Mouse (Mus musculus): ENCODE measurements at regions not wholly inside any gene's neighbourhood (a gene's known extent, or its start where the extent isn't known, plus 50 kb on each side); places are given as distances from the start of the nearest gene placed in this dataset.

DNA sequence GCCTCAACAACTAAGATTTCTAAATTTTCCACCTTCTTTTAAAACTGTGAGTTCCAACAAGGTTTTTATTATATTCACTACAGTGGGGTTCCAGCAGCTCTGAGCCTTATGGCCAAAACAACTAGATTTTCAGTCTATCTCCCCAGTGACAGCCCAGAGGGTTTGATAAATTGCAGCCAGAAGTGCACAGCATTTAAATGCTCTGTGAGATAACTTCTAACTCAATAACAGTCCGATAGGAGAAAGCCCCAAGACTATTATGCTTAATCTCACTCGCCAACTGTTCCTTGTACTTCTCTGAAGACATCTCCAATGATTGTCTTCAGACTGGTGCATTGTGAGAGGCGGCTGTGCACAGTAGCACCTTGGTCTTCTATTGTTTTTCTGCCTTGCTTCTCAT lies 2774.5 kb upstream of the Gm7489 start:
- Histone ChIP-seq H3K9me3 (ENCODE audit: control insufficient read depth, low read length) (no peaks in the 10 kb centered on the region), H3K27ac (ENCODE audit: low read depth, low read length) (no peak overlapping the region), H3K4me3 (ENCODE audit: low read length) (no peak overlapping the region), H3K4me1 (ENCODE audit: control insufficient read depth, insufficient read depth, low read length) (no peaks in the 10 kb centered on the region), H3K27me3 (ENCODE audit: control insufficient read depth, insufficient read depth, low read length) (no peaks in the 10 kb centered on the region), H3K36me3 (ENCODE audit: control insufficient read depth, insufficient read depth, low read length) (no peaks in the 10 kb centered on the region), H3K4me2 (replicated peaks; ENCODE audit: low read depth, low read length) (no peak overlapping the region), H3K9ac (ENCODE audit: low read depth, low read length) (no peak overlapping the region)
- ATAC-seq (ENCODE audit: low FRiP score, low TSS enrichment), result no peak
- 84% methylated on average over 3 of the region's 3 CpGs for WGBS

DNA sequence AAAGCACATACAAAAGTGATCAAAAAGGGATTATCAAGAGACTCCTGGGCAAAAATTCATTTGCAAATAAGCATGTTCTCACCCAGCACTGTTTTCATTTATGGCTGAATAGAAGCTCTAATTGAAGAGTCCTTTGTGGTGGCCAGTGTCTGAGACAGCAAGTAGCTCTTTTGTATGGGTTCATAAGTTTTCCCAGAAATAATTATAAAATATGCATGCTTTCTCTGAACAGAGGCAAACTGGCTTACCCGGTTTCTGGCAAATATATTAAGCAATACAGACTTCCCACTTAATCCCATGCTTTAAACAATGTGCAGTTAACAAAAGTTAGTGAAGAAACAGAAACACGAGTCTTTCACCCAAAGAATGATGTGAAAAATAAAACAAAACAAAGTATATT lies 2758.8 kb upstream of the Gm7489 start:
- no peaks in the 10 kb centered on the region for H3K27me3 ChIP-seq (ENCODE audit: control insufficient read depth, insufficient read depth, low read length)
- 77% methylated on average over 2 of the region's 2 CpGs for WGBS
- no peak overlapping the region for H3K27ac ChIP-seq (ENCODE audit: low read depth, low read length)
- no peak overlapping the region for H3K4me3 ChIP-seq (ENCODE audit: low read length)
- no peak overlapping the region for H3K9ac ChIP-seq (ENCODE audit: low read depth, low read length)
- no peaks in the 10 kb centered on the region for H3K4me1 ChIP-seq (ENCODE audit: control insufficient read depth, insufficient read depth, low read length)
- H3K36me3 ChIP-seq (ENCODE audit: control insufficient read depth, insufficient read depth, low read length), result no peaks in the 10 kb centered on the region
- H3K9me3 ChIP-seq (ENCODE audit: control insufficient read depth, low read length), result no peaks in the 10 kb centered on the region
- no peak overlapping the region for H3K4me2 ChIP-seq (replicated peaks; ENCODE audit: low read depth, low read length)
- ATAC-seq (ENCODE audit: low FRiP score, low TSS enrichment), result no peak

DNA sequence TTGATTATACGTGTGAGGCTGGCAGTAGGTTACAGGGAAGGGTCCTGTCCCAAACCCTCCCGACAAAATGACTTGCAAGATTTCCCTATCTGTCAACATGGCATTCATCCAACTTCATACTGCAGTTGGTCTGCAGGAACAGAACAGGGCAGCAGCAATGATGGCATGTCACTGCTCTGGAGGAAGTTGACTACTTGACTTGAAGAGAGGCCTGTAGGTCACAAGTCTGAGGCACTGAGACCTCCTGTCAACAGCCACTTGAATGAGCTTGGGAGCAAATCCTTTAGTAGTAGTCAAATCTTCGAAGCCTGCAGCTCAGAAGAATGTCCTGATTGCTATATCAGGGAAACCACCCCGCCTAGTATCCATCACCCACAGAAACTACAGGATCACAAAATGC lies 2753.7 kb upstream of the Gm7489 start:
- H3K36me3 ChIP-seq (ENCODE audit: control insufficient read depth, insufficient read depth, low read length), result no peaks in the 10 kb centered on the region
- no peak overlapping the region for H3K9ac ChIP-seq (ENCODE audit: low read depth, low read length)
- no peak overlapping the region for H3K4me3 ChIP-seq (ENCODE audit: low read length)
- no peak overlapping the region for H3K4me2 ChIP-seq (replicated peaks; ENCODE audit: low read depth, low read length)
- ATAC-seq (ENCODE audit: low FRiP score, low TSS enrichment), result no peak
- 73% methylated on average over 4 of the region's 4 CpGs for WGBS
- H3K4me1 ChIP-seq (ENCODE audit: control insufficient read depth, insufficient read depth, low read length), result no peaks in the 10 kb centered on the region
- no peak overlapping the region for H3K27ac ChIP-seq (ENCODE audit: low read depth, low read length)
- no peaks in the 10 kb centered on the region for H3K27me3 ChIP-seq (ENCODE audit: control insufficient read depth, insufficient read depth, low read length)
- no peaks in the 10 kb centered on the region for H3K9me3 ChIP-seq (ENCODE audit: control insufficient read depth, low read length)

DNA sequence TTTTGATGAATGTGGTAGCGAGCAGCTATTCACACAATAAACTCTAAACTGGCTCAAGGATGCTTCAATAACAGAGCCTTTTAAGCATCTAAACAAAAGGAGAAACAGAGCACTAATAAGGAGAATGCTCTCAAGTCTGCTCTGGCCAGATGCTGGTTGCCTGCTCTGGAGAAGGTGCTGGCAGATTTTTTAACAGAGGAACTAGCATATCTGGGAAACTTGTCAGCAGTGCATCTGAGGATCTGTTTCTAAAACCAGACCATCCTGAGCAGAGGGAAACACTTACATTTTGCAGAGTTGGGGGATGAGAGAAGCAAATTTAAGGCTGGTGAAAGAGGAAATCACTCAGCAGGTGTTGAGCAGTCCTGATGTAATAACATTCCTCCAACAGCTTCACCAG lies 2748.6 kb upstream of the Gm7489 start:
- Histone ChIP-seq H3K4me2 (replicated peaks; ENCODE audit: low read depth, low read length) (no peak overlapping the region), H3K36me3 (ENCODE audit: control insufficient read depth, insufficient read depth, low read length) (no peaks in the 10 kb centered on the region), H3K9ac (ENCODE audit: low read depth, low read length) (no peak overlapping the region), H3K9me3 (ENCODE audit: control insufficient read depth, low read length) (no peaks in the 10 kb centered on the region), H3K4me1 (ENCODE audit: control insufficient read depth, insufficient read depth, low read length) (no peaks in the 10 kb centered on the region), H3K4me3 (ENCODE audit: low read length) (no peak overlapping the region), H3K27me3 (ENCODE audit: control insufficient read depth, insufficient read depth, low read length) (no peaks in the 10 kb centered on the region), H3K27ac (ENCODE audit: low read depth, low read length) (no peak overlapping the region)
- WGBS, result 65% methylated on average over 1 of the region's 1 CpGs
- no peak for ATAC-seq (ENCODE audit: low FRiP score, low TSS enrichment)

DNA sequence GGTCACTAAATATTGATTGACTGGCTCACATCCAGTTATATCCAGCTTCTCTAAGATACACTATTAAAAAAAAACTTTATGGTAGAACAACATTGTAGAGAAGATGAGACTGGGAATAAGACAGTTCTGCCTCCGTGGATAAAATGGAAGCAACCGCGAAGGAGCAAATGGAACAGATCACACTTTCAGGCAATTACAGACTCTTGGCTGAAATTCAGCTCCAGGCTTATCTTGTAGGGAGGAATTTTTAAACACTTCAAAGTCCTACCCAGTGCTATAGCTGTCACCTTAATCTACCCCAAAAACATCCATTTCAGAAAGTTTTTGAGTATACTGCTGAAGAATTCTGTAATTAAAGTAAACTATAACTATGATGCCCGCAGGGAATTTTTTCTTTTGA lies 2745.2 kb upstream of the Gm7489 start:
- H3K4me3 ChIP-seq (ENCODE audit: low read length), result no peak overlapping the region

DNA sequence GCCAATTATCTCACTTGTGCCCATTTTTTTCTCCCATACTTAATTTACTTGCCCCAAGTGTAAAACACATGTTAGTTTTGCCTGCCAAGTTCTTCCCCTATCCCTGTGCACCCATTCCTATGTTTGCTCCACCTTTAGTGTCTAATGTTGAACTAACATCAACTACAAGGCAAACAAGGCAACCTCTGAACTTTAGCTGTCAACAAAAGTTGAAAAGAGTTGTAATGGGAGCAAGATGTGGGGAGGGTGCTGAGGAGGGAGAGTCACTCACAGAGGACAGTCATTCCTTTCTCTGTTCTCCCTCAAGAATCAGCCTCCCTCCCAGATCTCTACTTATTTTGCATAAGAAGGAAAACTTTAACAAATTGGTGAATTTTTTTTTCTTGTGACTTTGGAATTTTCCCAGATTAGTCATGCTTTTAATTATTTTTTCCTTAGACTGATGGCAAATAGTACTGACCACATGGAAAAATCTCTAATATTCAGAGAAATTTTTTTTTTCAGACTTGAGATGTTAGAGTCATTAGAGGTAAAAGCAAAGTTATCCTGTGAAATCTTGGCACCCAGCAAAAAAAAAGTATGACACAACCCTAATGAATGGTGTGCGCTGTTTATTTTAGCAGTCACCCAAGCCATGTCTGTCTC lies 2710.6 kb upstream of the Gm7489 start:
- WGBS, result 94% methylated on average over 1 of the region's 1 CpGs
- ATAC-seq (ENCODE audit: low FRiP score, low TSS enrichment), result no peak

More for the DNA sequence above, 2745.2 kb upstream of the Gm7489 start:
- Histone ChIP-seq H3K9me3 (ENCODE audit: control insufficient read depth, low read length) (no peaks in the 10 kb centered on the region), H3K4me1 (ENCODE audit: control insufficient read depth, insufficient read depth, low read length) (no peaks in the 10 kb centered on the region), H3K27ac (ENCODE audit: low read depth, low read length) (no peak overlapping the region), H3K9ac (ENCODE audit: low read depth, low read length) (no peak overlapping the region), H3K4me2 (replicated peaks; ENCODE audit: low read depth, low read length) (no peak overlapping the region), H3K27me3 (ENCODE audit: control insufficient read depth, insufficient read depth, low read length) (no peaks in the 10 kb centered on the region), H3K36me3 (ENCODE audit: control insufficient read depth, insufficient read depth, low read length) (no peaks in the 10 kb centered on the region)
- ATAC-seq (ENCODE audit: low FRiP score, low TSS enrichment), result no peak
- 62% methylated on average over 4 of the region's 4 CpGs for WGBS

DNA sequence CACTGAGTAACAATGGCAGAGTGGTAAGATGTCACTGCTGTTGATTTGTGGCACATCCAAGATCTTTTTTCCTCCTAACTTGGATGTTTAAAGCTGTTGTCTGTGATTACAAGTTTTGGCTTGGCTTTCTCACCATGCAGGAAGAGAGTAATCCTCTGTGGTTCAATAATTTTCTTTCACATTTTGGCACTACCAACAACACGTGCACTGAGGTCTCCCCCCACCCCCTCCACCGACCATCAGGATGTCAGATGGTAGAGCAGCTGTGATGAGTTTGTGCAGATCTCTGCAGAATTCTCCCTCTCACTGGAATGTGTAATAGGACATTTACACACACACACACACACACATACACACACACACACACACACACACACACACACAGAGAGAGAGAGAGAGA lies 2708.2 kb upstream of the Gm7489 start:
- H3K27me3 ChIP-seq (ENCODE audit: control insufficient read depth, insufficient read depth, low read length), result no peaks in the 10 kb centered on the region
- no peak for ATAC-seq (ENCODE audit: low FRiP score, low TSS enrichment)
- WGBS, result 71% methylated on average over 2 of the region's 2 CpGs

More for the DNA sequence above, 2710.6 kb upstream of the Gm7489 start:
- Histone ChIP-seq H3K27me3 (ENCODE audit: control insufficient read depth, insufficient read depth, low read length) (no peaks in the 10 kb centered on the region), H3K36me3 (ENCODE audit: control insufficient read depth, insufficient read depth, low read length) (no peaks in the 10 kb centered on the region), H3K4me3 (ENCODE audit: low read length) (no peak overlapping the region), H3K9me3 (ENCODE audit: control insufficient read depth, low read length) (no peaks in the 10 kb centered on the region), H3K4me1 (ENCODE audit: control insufficient read depth, insufficient read depth, low read length) (no peaks in the 10 kb centered on the region), H3K27ac (ENCODE audit: low read depth, low read length) (no peak overlapping the region), H3K9ac (ENCODE audit: low read depth, low read length) (no peak overlapping the region), H3K4me2 (replicated peaks; ENCODE audit: low read depth, low read length) (no peak overlapping the region)

DNA sequence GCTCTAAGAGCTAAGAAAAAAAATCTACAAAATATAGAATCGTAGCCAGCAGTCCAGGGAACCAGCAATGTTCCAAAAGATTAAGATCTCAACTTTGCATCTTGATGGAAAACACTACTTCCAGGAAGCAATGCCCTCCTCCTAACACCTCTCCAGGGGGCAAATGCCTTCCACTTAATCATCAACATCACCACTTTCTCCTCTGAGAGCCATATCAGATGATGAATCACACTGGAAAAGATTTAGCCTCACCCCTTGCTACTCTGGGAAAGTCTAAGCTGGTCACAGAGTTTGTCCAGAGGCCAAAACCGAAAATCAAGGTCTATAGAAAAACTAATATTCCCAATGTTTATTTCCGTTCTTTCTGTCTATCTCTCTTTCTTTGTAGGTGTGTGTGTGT lies 2695.6 kb upstream of the Gm7489 start:
- H3K36me3 ChIP-seq (ENCODE audit: control insufficient read depth, insufficient read depth, low read length), result no peaks in the 10 kb centered on the region
- 72% methylated on average over 3 of the region's 3 CpGs for WGBS
- H3K27ac ChIP-seq (ENCODE audit: low read depth, low read length), result no peak overlapping the region
- no peak for ATAC-seq (ENCODE audit: low FRiP score, low TSS enrichment)
- no peak overlapping the region for H3K4me2 ChIP-seq (replicated peaks; ENCODE audit: low read depth, low read length)
- H3K4me3 ChIP-seq (ENCODE audit: low read length), result no peak overlapping the region
- no peaks in the 10 kb centered on the region for H3K4me1 ChIP-seq (ENCODE audit: control insufficient read depth, insufficient read depth, low read length)
- H3K27me3 ChIP-seq (ENCODE audit: control insufficient read depth, insufficient read depth, low read length), result no peaks in the 10 kb centered on the region
- no peak overlapping the region for H3K9ac ChIP-seq (ENCODE audit: low read depth, low read length)
- H3K9me3 ChIP-seq (ENCODE audit: control insufficient read depth, low read length), result no peaks in the 10 kb centered on the region; the same call in 1 of the 2 replicates

More for the DNA sequence above, 2708.2 kb upstream of the Gm7489 start:
- Histone ChIP-seq H3K36me3 (ENCODE audit: control insufficient read depth, insufficient read depth, low read length) (no peaks in the 10 kb centered on the region), H3K9me3 (ENCODE audit: control insufficient read depth, low read length) (no peaks in the 10 kb centered on the region), H3K4me2 (replicated peaks; ENCODE audit: low read depth, low read length) (no peak overlapping the region), H3K4me3 (ENCODE audit: low read length) (no peak overlapping the region), H3K9ac (ENCODE audit: low read depth, low read length) (no peak overlapping the region), H3K27ac (ENCODE audit: low read depth, low read length) (no peak overlapping the region), H3K4me1 (ENCODE audit: control insufficient read depth, insufficient read depth, low read length) (no peaks in the 10 kb centered on the region)

DNA sequence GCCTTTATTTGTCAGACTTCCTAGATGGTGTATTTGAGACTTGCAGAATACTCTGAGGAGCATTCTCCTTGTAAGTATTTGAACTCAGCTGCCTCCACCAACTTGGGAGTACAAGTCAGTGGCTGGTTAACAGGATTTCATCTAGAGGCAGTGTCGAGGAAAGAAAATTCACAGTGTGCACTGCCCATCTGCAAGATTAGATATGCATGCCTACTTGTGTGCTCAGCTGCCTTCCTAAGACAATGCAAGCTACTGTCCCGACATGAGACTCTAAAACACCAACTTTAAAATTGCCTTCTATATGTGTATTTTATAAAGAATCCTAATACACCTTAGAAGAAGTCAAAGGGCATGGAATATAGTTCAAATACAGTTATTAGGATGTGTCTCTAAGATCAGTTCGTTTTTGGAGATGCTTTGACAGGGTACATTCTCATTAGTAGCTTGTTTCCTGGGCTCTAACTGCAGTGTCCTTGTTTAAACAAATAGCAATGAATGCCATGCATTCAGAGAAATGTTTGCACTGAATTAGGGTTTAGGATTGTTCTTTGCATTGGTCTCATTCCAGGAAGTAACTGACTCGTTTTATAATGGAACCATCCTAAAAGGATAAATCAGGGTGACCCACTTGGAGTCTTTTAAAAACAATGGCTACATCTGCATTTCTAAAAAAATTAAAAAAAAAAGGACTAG lies 2687.1 kb upstream of the Gm7489 start:
- no peaks in the 10 kb centered on the region for H3K4me1 ChIP-seq (ENCODE audit: control insufficient read depth, insufficient read depth, low read length)
- H3K9ac ChIP-seq (ENCODE audit: low read depth, low read length), result no peak overlapping the region
- H3K9me3 ChIP-seq (ENCODE audit: control insufficient read depth, low read length), result no peaks in the 10 kb centered on the region; the same call in 1 of the 2 replicates
- no peak overlapping the region for H3K4me3 ChIP-seq (ENCODE audit: low read length)
- H3K36me3 ChIP-seq (ENCODE audit: control insufficient read depth, insufficient read depth, low read length), result no peaks in the 10 kb centered on the region
- H3K27ac ChIP-seq (ENCODE audit: low read depth, low read length), result no peak overlapping the region
- WGBS, result 57% methylated on average over 4 of the region's 4 CpGs
- no peak overlapping the region for H3K4me2 ChIP-seq (replicated peaks; ENCODE audit: low read depth, low read length)
- ATAC-seq (ENCODE audit: low FRiP score, low TSS enrichment), result no peak
- H3K27me3 ChIP-seq (ENCODE audit: control insufficient read depth, insufficient read depth, low read length), result no peaks in the 10 kb centered on the region

Data from kidney, embryonic 14.5 days (tissue).